Mouse (Mus musculus): ENCODE results near the gene Nme8. TPM values are rescaled to one million over a fixed set of nuclear protein-coding genes. Genes with fewer than 3 reads are reported as not detected.
A peak's percentile ranks its signal among the peaks of the same experiment; 100 is the strongest.

Gene Nme8
- not detected in 2 replicates for polyA plus RNA-seq (2015; fragmentation: Nextera tagmentation; extraction: Ambion mirVana)

GRCm38 (mm10) chr13:19697790-19698189 lies at the start of gene Nme8:
Gene Nme8 (minus strand): TSS chr13:19697794.
- Histone ChIP-seq H3K4me1 (0 out of 2 replicates have a peak, but pooled peaks cover 4% of the 10 kb centered on the region), H3K27ac (no peak within 1 kb of the TSS), H3K9me3 (replicated peaks) (no peaks in the 10 kb centered on the region), H3K4me3 (replicated peaks) (no peak within 1 kb of the TSS), H3K4me2 (no peak within 1 kb of the TSS; the same call in 1 of the 2 replicates), H3K36me3 (no peaks in the 10 kb centered on the region), H3K9ac (no peak within 1 kb of the TSS), H3K27me3 (peaks cover 11% of the 10 kb centered on the region; the same call in 1 of the 2 replicates)
- ATAC-seq (replicated peaks; ENCODE audit: low FRiP score) = peak; percentile 54; the same call in 1 of the 2 replicates
- 19% methylated on average over 7 of the region's 7 CpGs for WGBS

DNA sequence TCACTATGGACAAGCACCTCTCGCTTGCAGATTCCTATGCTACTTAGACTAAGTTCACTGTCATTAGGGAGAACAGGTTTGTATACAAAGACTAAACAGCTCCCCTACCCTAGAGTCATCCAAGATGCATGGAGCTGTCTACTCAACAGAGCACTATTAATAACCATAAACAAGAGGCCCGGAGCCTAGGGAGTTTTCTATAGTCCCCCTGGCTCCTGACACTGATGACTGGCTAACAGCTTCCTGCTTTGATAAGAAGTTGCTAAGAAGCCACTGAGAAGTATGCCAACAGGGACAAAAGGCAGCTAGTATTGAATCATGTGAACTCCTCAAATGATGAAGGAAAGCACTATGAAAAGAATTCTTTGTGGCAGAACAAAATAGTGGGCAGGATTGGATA lies 48.1 kb upstream of the Nme8 start:
- Histone ChIP-seq H3K9me3 (replicated peaks) (no peaks in the 10 kb centered on the region), H3K4me1 (no peaks in the 10 kb centered on the region), H3K36me3 (no peaks in the 10 kb centered on the region), H3K4me3 (replicated peaks) (no peak overlapping the region), H3K4me2 (no peak overlapping the region), H3K27ac (no peak overlapping the region), H3K27me3 (no peaks in the 10 kb centered on the region), H3K9ac (no peak overlapping the region)
- no peak for ATAC-seq (replicated peaks; ENCODE audit: low FRiP score)
- 76% methylated on average over 2 of the region's 2 CpGs for WGBS

DNA sequence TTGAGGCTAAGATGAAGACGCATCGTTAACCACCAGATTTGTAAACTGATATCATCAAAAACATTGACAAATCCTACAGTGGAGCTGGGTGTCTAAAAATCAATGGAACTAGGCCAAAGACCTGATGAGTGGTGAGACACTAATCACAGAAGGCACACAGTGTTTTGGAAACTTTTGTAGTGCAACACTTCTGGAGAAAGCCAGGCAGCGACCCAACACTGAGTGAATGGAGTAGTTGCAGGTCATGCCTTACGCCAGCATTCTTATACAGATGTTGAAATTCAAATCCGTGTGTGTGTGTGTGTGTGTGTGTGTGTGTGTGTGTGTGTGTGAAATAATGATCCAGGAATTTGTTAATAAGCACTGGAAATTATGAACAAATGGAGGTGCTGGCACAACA lies 46.9 kb upstream of the Nme8 start:
- no peak overlapping the region for H3K4me3 ChIP-seq (replicated peaks)
- no peak overlapping the region for H3K9ac ChIP-seq
- ATAC-seq (replicated peaks; ENCODE audit: low FRiP score) = no peak
- H3K9me3 ChIP-seq (replicated peaks) = no peaks in the 10 kb centered on the region
- H3K36me3 ChIP-seq = no peaks in the 10 kb centered on the region
- H3K27me3 ChIP-seq = no peaks in the 10 kb centered on the region
- H3K27ac ChIP-seq = no peak overlapping the region
- no peaks in the 10 kb centered on the region for H3K4me1 ChIP-seq
- WGBS = 85% methylated on average over 5 of the region's 5 CpGs
- no peak overlapping the region for H3K4me2 ChIP-seq

DNA sequence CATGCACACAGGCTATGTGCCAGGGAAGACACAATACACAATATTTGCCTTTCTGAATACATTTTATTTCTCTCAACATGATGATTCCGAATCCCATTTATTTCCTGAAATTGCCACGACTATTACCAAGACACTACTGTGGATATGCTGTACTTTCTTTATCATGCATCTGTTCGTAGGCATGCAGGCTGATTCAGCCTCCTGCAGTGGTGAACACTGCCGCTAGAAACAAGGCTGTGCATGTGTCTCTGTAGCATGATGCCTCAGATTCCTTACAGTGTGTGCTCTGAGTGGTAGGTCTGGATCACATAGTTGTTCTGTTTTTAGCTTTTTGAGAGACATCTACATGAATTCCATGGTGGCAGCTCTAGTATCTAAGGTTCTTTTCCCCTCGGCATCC lies 37.0 kb upstream of the Nme8 start:
- no peaks in the 10 kb centered on the region for H3K36me3 ChIP-seq
- H3K27ac ChIP-seq = no peak overlapping the region
- no peak overlapping the region for H3K9ac ChIP-seq
- no peak overlapping the region for H3K4me2 ChIP-seq
- 88% methylated on average over 5 of the region's 5 CpGs for WGBS
- no peaks in the 10 kb centered on the region for H3K27me3 ChIP-seq
- H3K9me3 ChIP-seq (replicated peaks) = no peaks in the 10 kb centered on the region
- H3K4me3 ChIP-seq (replicated peaks) = no peak overlapping the region
- no peaks in the 10 kb centered on the region for H3K4me1 ChIP-seq
- ATAC-seq (replicated peaks; ENCODE audit: low FRiP score) = no peak

DNA sequence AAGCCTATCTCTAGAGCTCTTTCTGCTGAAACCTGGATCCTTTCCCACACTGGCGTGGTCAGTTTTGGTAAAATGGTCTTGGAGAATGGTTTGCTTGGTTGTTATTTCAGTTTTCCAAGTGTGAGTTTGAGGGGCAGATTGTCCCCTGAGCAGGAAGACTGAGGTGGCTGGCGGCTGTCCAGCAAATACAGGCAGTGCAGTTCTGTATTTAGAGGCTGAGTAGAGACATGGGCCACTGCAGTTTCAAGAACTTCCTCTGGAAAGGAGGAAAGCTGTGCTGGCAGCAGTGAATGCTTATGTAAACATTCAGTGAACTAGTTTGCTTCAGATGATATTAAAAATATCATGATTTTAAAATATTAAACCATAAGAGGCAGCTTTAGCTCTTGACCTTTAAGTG lies 33.2 kb upstream of the Nme8 start:
- Histone ChIP-seq H3K4me2 (no peak overlapping the region), H3K9me3 (replicated peaks) (no peaks in the 10 kb centered on the region), H3K36me3 (no peaks in the 10 kb centered on the region), H3K27me3 (no peaks in the 10 kb centered on the region), H3K4me1 (no peaks in the 10 kb centered on the region), H3K27ac (no peak overlapping the region), H3K4me3 (replicated peaks) (no peak overlapping the region), H3K9ac (no peak overlapping the region)
- no peak for ATAC-seq (replicated peaks; ENCODE audit: low FRiP score)
- 69% methylated on average over 2 of the region's 2 CpGs for WGBS

- Histone ChIP-seq H3K36me3 (no peaks in the 10 kb centered on the region), H3K4me2 (no peak overlapping the region), H3K27me3 (no peaks in the 10 kb centered on the region), H3K9me3 (replicated peaks) (no peaks in the 10 kb centered on the region), H3K27ac (no peak overlapping the region), H3K4me1 (no peaks in the 10 kb centered on the region), H3K4me3 (replicated peaks) (no peak overlapping the region), H3K9ac (no peak overlapping the region)
- WGBS = 51% methylated on average over 5 of the region's 5 CpGs
- ATAC-seq (replicated peaks; ENCODE audit: low FRiP score) = no peak
Observed at GRCm38 (mm10) chr13:19718954-19719353, 21.4 kb upstream of the Nme8 start.

DNA sequence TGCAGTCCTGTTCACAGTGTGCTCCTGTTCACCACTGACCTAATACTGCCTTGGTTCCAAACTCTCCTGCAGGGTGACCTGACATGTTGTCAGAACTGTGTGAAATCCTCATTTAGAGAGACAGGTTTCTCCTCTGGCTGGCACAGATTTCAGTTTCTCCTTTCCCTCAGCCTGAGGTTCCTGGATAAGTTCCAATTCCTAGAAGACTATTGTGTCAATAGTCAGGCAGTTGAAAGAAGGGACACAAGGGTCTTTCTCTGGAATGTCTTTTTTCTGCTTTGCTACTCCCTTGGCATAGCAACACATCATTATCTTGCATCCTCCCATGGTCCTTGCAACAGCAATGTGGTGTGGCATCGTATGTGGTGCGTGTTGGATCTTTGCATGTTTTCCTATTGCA lies 19.6 kb upstream of the Nme8 start:
- no peak overlapping the region for H3K27ac ChIP-seq
- H3K4me3 ChIP-seq (replicated peaks) = no peak overlapping the region
- no peaks in the 10 kb centered on the region for H3K36me3 ChIP-seq
- H3K4me1 ChIP-seq = no peaks in the 10 kb centered on the region
- ATAC-seq (replicated peaks; ENCODE audit: low FRiP score) = no peak
- no peaks in the 10 kb centered on the region for H3K9me3 ChIP-seq (replicated peaks)
- H3K4me2 ChIP-seq = no peak overlapping the region
- WGBS = 92% methylated on average over 2 of the region's 2 CpGs
- H3K9ac ChIP-seq = no peak overlapping the region
- H3K27me3 ChIP-seq = no peaks in the 10 kb centered on the region

DNA sequence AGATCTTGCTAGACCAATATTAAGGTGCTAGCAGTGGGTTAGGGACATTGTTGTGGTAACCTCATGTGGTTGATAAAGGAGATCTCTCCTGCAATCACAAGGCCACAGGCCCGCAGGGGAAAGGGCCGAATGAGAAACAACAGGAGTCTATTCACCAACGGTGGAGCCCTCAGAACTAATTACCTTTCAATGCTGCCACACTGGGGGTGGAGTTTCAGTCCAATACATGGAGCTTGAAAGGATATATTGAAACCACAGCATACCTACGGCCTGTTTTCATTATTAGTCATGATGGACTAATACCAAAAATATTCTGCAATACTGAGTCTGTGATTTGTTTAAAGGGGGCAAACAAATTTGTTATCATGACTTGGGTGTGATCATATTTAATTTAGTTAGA lies 6.2 kb upstream of the Nme8 start:
- no peak overlapping the region for H3K9ac ChIP-seq
- no peak for ATAC-seq (replicated peaks; ENCODE audit: low FRiP score)
- H3K9me3 ChIP-seq (replicated peaks) = no peaks in the 10 kb centered on the region
- H3K36me3 ChIP-seq = no peaks in the 10 kb centered on the region
- no peaks in the 10 kb centered on the region for H3K27me3 ChIP-seq
- H3K4me1 ChIP-seq = no peaks in the 10 kb centered on the region
- H3K4me2 ChIP-seq = no peak overlapping the region
- H3K4me3 ChIP-seq (replicated peaks) = no peak overlapping the region
- H3K27ac ChIP-seq = no peak overlapping the region
- WGBS = 55% methylated on average over 4 of the region's 4 CpGs

GRCm38 (mm10) chr13:19701443-19702078 lies 4.0 kb upstream of the Nme8 start:
- no peak for ATAC-seq (replicated peaks; ENCODE audit: low FRiP score)
- peaks cover 10% of the 10 kb centered on the region; the same call in 1 of the 2 replicates for H3K27me3 ChIP-seq
- H3K27ac ChIP-seq = no peak overlapping the region
- no peak overlapping the region for H3K4me3 ChIP-seq (replicated peaks)
- no peaks in the 10 kb centered on the region for H3K36me3 ChIP-seq
- H3K4me2 ChIP-seq = no peak overlapping the region
- 84% methylated on average over 11 of the region's 11 CpGs for WGBS
- no peaks in the 10 kb centered on the region for H3K9me3 ChIP-seq (replicated peaks)
- 0 out of 2 replicates have a peak, but pooled peaks cover 4% of the 10 kb centered on the region for H3K4me1 ChIP-seq
- H3K9ac ChIP-seq = no peak overlapping the region

DNA sequence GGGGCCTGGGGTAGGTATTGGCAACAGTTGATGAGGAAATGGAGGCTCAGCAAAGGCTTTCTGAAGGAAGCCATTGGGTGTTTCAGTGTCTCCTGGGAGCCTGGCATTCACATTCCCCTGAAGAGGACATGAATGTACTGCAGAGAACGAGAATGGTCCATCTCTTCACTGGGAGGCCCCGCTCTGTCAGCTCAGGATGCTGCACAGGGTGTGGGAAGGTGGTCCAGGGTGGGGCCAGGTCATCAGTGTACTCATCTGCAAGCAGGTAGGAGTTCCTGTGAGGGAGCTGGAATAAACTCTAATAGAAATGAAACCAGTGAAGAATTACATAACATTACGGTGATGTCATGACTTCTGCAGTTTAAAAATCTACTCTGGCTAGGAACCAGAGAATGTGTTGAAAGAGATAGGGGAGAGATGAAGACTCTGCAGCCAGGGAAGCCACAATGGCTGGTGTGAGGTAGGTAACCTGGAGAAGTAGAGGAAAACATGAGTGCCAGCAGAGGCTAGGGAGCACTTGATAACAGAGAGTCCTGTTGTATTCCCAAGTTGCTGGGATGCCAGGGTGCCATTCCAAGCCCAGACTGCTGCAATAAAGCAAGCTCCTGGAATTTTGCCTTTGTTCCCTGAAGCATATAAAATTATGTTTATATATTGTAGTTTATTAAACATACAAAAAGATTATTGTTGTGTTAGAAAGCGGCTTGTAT lies 3.3 kb upstream of the Nme8 start:
- ATAC-seq (replicated peaks; ENCODE audit: low FRiP score) = no peak
- H3K9me3 ChIP-seq (replicated peaks) = no peaks in the 10 kb centered on the region

DNA sequence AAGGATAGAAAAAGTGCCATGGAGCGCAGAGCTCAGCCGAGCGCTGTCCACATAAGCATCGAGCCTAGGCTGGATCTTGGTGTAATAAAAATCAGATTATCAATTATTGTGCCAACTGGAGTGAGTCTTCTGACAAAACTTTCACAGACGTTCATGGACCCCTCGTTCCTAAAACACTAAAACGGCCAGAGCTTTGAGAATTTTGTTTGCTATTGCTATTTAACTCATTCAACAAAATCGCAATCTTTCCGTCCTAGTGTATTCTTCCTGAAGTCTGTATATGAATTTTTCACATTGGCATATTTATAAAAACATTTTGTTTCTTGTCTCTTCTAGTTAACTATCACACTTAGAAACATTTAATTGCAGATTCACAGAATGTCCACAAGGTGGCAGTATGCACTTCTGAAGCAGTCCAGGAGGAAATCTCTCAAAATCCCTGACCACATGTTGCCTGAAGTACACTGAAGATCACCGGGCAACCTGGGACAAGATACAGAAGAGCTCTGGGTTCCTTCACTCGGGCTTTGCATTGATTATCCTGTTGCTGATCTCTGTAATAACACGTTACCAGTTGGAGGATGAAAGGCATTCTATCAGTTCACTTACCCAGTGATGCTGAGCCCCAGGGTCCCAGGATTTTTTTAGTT lies 1.1 kb upstream of the Nme8 start:
- 26% methylated on average over 12 of the region's 12 CpGs for WGBS
- no peak overlapping the region for H3K4me2 ChIP-seq
- H3K36me3 ChIP-seq = no peaks in the 10 kb centered on the region
- no peaks in the 10 kb centered on the region for H3K9me3 ChIP-seq (replicated peaks)
- H3K4me1 ChIP-seq = 0 out of 2 replicates have a peak, but pooled peaks cover 4% of the 10 kb centered on the region
- peaks cover 11% of the 10 kb centered on the region; the same call in 1 of the 2 replicates for H3K27me3 ChIP-seq
- 0 out of 2 replicates have a peak, but pooled peaks have one; percentile 40 for ATAC-seq (replicated peaks; ENCODE audit: low FRiP score)
- H3K9ac ChIP-seq = no peak overlapping the region
- no peak overlapping the region for H3K27ac ChIP-seq
- no peak overlapping the region for H3K4me3 ChIP-seq (replicated peaks)

More for the DNA sequence above, 3.3 kb upstream of the Nme8 start:
- H3K9ac ChIP-seq = no peak overlapping the region
- H3K27ac ChIP-seq = no peak overlapping the region
- H3K4me2 ChIP-seq = no peak overlapping the region
- H3K4me3 ChIP-seq (replicated peaks) = no peak overlapping the region
- 87% methylated on average over 4 of the region's 4 CpGs for WGBS
- no peaks in the 10 kb centered on the region for H3K36me3 ChIP-seq
- H3K4me1 ChIP-seq = 0 out of 2 replicates have a peak, but pooled peaks cover 4% of the 10 kb centered on the region
- peaks cover 11% of the 10 kb centered on the region; the same call in 1 of the 2 replicates for H3K27me3 ChIP-seq

DNA sequence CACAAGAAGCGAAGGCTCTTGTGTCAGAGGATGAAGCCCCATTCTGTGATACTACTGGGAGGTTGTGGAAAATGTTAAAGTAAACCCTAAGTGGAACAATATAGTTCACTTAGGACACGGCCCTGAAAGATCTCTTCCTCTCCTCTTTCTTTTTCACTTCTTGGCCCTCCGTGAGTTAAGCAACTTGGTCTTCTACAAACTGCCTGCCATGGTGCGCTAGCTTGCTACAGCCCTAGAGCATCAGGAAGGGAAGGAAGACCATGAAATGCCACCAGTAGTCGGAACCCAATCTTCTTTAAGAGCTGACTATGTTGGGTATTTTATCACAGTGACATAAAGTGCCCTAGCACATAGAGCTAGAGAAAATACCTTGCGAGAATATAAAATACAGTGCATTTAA lies 7.2 kb downstream of the Nme8 start:
- Histone ChIP-seq H3K4me1 (no peaks in the 10 kb centered on the region), H3K36me3 (no peaks in the 10 kb centered on the region), H3K4me2 (no peak overlapping the region), H3K9me3 (replicated peaks) (no peaks in the 10 kb centered on the region), H3K9ac (no peak overlapping the region), H3K4me3 (replicated peaks) (no peak overlapping the region), H3K27ac (no peak overlapping the region), H3K27me3 (no peaks in the 10 kb centered on the region)
- ATAC-seq (replicated peaks; ENCODE audit: low FRiP score) = no peak
- 87% methylated on average over 6 of the region's 6 CpGs for WGBS

All from kidney, embryonic 15.5 days (tissue).